Mouse (Mus musculus): ENCODE results near the gene Hs3st6.

DNA sequence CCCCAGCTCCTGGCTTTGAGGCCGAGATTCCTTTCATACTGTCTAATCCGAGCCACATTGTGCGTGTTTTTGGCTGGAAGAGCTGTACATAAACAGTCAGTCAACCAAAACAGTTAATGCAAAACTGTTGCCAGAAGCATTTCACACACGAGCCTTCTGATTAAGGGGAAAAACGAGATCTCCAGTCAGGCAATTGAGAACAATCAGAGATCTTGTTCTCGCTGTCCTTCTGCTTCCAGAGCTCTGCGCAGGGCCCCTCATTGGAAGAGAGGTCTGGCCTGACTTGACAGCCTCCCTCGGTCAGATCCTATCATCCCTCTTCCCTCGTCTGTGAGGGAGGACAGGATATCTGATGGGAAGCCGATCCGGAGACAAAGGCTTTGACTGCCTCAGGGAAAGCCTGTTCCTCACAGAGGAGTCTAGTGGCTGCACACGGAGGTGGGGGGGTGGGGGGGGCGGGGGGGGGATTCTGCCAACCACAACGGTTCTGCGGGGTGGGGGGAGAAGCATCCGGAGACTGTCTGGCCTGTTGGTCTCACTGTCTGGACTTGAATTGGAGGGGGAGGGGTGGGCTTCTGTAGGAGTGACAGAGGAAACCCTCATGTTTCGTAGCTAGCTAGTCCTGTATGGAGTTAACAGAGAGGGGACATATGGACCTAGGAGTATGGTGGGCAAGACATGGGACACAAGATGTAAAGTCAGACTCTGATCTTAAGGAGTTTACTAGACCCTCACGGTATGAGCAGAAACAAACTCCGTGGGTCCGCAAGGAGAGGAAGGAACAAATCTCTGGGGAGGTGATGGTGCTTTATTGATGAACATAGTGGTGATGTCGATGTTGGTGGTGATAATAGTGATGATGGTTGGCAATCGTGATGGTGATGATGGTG lies 12.5 kb downstream of the Hs3st6 start:
- TF ChIP-seq GATA1 (IDR thresholded peaks at IDR 0.05; ENCODE audit: borderline replicate concordance, low read length): no peak
- TF ChIP-seq FLI1 (IDR thresholded peaks at IDR 0.05; ENCODE audit: low read length): no peak
